Mouse (Mus musculus): ENCODE measurements around the gene Jam2. TPM values are rescaled to one million over a fixed set of nuclear protein-coding genes. Genes with fewer than 3 reads are reported as not detected.

The Jam2 gene
- total RNA-seq, 2 experiments from 2014 or later = 13.9 to 15.6 TPM

GRCm38 (mm10) chr16:84778431-84778830 is 4.5 kb downstream of the Jam2 start:
- intact Hi-C loops (cut with DNase I) = loop anchor here (5.0 kb wide), 1 partner anchor 54 kb away; the partner anchor contains the start of gene Gabpa
- no peak for DNase-seq

GRCm38 (mm10) chr16:84778861-84779630 is 5.1 kb downstream of the Jam2 start:
- no peak for DNase-seq
- intact Hi-C loops (cut with DNase I) = loop anchor here (5.0 kb wide), 1 partner anchor 53 kb away; the partner anchor contains the start of gene Gabpa

GRCm38 (mm10) chr16:84779718-84780117 is 5.8 kb downstream of the Jam2 start:
- intact Hi-C loops (cut with DNase I) = loop anchor here (5.0 kb wide), 1 partner anchor 53 kb away; the partner anchor contains the start of gene Gabpa

GRCm38 (mm10) chr16:84783279-84783678 is 9.4 kb downstream of the Jam2 start:
- intact Hi-C loops (cut with DNase I) = no loop called here
- no peak for DNase-seq

More at GRCm38 (mm10) chr16:84779718-84780117, 5.8 kb downstream of the Jam2 start:
- no peak for DNase-seq

- intact Hi-C loops (cut with DNase I) = no loop called here
- no peak for DNase-seq
Observed at GRCm38 (mm10) chr16:84784966-84785365, 11.0 kb downstream of the Jam2 start.

GRCm38 (mm10) chr16:84790595-84791165 is 16.8 kb downstream of the Jam2 start:
- intact Hi-C loops (cut with DNase I) = no loop called here

GRCm38 (mm10) chr16:84793401-84793800 is 19.5 kb downstream of the Jam2 start:
- no peak for DNase-seq
- intact Hi-C loops (cut with DNase I) = no loop called here

More at GRCm38 (mm10) chr16:84790595-84791165, 16.8 kb downstream of the Jam2 start:
- no peak for DNase-seq

GRCm38 (mm10) chr16:84795337-84795736 is 21.4 kb downstream of the Jam2 start:
- DNase-seq = no peak
- intact Hi-C loops (cut with DNase I) = no loop called here

GRCm38 (mm10) chr16:84796678-84797077 is 22.8 kb downstream of the Jam2 start:
- DNase-seq = no peak
- intact Hi-C loops (cut with DNase I) = no loop called here

- no peak for DNase-seq
- intact Hi-C loops (cut with DNase I) = no loop called here
Observed at GRCm38 (mm10) chr16:84800038-84800437, 26.1 kb downstream of the Jam2 start.

- intact Hi-C loops (cut with DNase I) = no loop called here
- DNase-seq = peak; percentile 34 to 48
Observed at GRCm38 (mm10) chr16:84802217-84802616, 28.3 kb downstream of the Jam2 start.

GRCm38 (mm10) chr16:84804866-84805265 is 30.9 kb downstream of the Jam2 start:
- intact Hi-C loops (cut with DNase I) = no loop called here

GRCm38 (mm10) chr16:84806175-84806574 is 32.3 kb downstream of the Jam2 start:
- no peak for DNase-seq
- intact Hi-C loops (cut with DNase I) = no loop called here

More at GRCm38 (mm10) chr16:84804866-84805265, 30.9 kb downstream of the Jam2 start:
- DNase-seq = no peak

GRCm38 (mm10) chr16:84807874-84808273 is 34.0 kb downstream of the Jam2 start:
- intact Hi-C loops (cut with DNase I) = no loop called here

GRCm38 (mm10) chr16:84810254-84810653 is 36.3 kb downstream of the Jam2 start:
- intact Hi-C loops (cut with DNase I) = loop anchor here (5.0 kb wide), 1 partner anchor 38 kb away; the partner anchor contains the start of gene Jam2
- DNase-seq = no peak

More at GRCm38 (mm10) chr16:84807874-84808273, 34.0 kb downstream of the Jam2 start:
- DNase-seq = no peak

- intact Hi-C loops (cut with DNase I) = loop anchor here (5.0 kb wide), 1 partner anchor 42 kb away; the partner anchor contains the start of gene Jam2
- no peak for DNase-seq
Observed at GRCm38 (mm10) chr16:84813852-84814251, 39.9 kb downstream of the Jam2 start.

GRCm38 (mm10) chr16:84814511-84814910 is 40.6 kb downstream of the Jam2 start:
- intact Hi-C loops (cut with DNase I) = loop anchor here (5.0 kb wide), 1 partner anchor 42 kb away; the partner anchor contains the start of gene Jam2

GRCm38 (mm10) chr16:84817423-84817822 is 43.5 kb downstream of the Jam2 start:
- intact Hi-C loops (cut with DNase I) = loop anchor here (5.0 kb wide), 1 partner anchor 80 kb away; the partner anchor contains the start of gene Mrpl39
- DNase-seq = no peak

More at GRCm38 (mm10) chr16:84814511-84814910, 40.6 kb downstream of the Jam2 start:
- DNase-seq = no peak

GRCm38 (mm10) chr16:84825009-84825408 is 51.1 kb downstream of the Jam2 start:
- intact Hi-C loops (cut with DNase I) = no loop called here

GRCm38 (mm10) chr16:84831696-84832095 is 57.8 kb downstream of the Jam2 start:
- intact Hi-C loops (cut with DNase I) = loop anchor here (5.0 kb wide), 1 partner anchor 54 kb away; no protein-coding TSS in a partner anchor
- DNase-seq = no peak

More at GRCm38 (mm10) chr16:84825009-84825408, 51.1 kb downstream of the Jam2 start:
- DNase-seq = peak in 1 of 2 experiments; percentile 45

GRCm38 (mm10) chr16:84832736-84833135 is 58.8 kb downstream of the Jam2 start:
- peak in 1 of 2 experiments; percentile 20 for DNase-seq
- intact Hi-C loops (cut with DNase I) = loop anchor here (5.0 kb wide), 1 partner anchor 55 kb away; no protein-coding TSS in a partner anchor
